Comparison of ENCODE assay signal across 17 mouse cellular contexts in genomic region chr15:18900776-18901175, GRCm38 (mm10).
"Had no signal": no experiment of that assay in that cellular context is flagged by ENCODE, and none has a peak within 500 bp of the region (broad histone marks: within the 10 kb centered on the region; RNA-seq: fewer than 3 reads in every experiment).

No protein-coding gene starts in this region.

- H3K27ac ChIP-seq: lung, embryonic 15.5 days; macrophage; midbrain, embryonic 13.5 days; midbrain, embryonic 15.5 days; neural tube, embryonic 12.5 days; stomach, embryonic 15.5 days; stomach, postnatal 0 days had no signal

- DNase-seq: lung, adult 2 months; lung, postnatal 14 days; lung, postnatal 36 days; right cerebral cortex, postnatal 14 days; thymus, adult 2 months; thymus, postnatal 25 days; thymus, postnatal 4 days had no signal

- H3K9me3 ChIP-seq: lung, embryonic 15.5 days; megakaryocyte, embryonic 14.5 days; midbrain, embryonic 13.5 days; midbrain, embryonic 15.5 days; neural tube, embryonic 12.5 days; stomach, embryonic 15.5 days had no signal

- H3K4me1 ChIP-seq: lung, embryonic 15.5 days; megakaryocyte, embryonic 14.5 days; midbrain, embryonic 13.5 days; midbrain, embryonic 15.5 days; neural tube, embryonic 12.5 days; stomach, embryonic 15.5 days had no signal

- H3K4me3 ChIP-seq: lung, embryonic 15.5 days; megakaryocyte, embryonic 14.5 days; midbrain, embryonic 13.5 days; midbrain, embryonic 15.5 days; neural tube, embryonic 12.5 days; stomach, embryonic 15.5 days had no signal

- H3K4me2 ChIP-seq: lung, embryonic 15.5 days; midbrain, embryonic 11.5 days; midbrain, embryonic 13.5 days; midbrain, embryonic 15.5 days; neural tube, embryonic 12.5 days; stomach, embryonic 15.5 days had no signal

- ATAC-seq: lung, postnatal 0 days; midbrain, embryonic 13.5 days; midbrain, embryonic 15.5 days had no signal

- H3K9ac ChIP-seq: lung, embryonic 15.5 days; midbrain, embryonic 13.5 days; midbrain, embryonic 15.5 days; neural tube, embryonic 12.5 days; stomach, embryonic 15.5 days had no signal

- H3K27me3 ChIP-seq: lung, embryonic 15.5 days; megakaryocyte, embryonic 14.5 days; midbrain, embryonic 13.5 days; midbrain, embryonic 15.5 days; neural tube, embryonic 12.5 days; stomach, embryonic 15.5 days had no signal

- H3K36me3 ChIP-seq: lung, embryonic 15.5 days; midbrain, embryonic 13.5 days; midbrain, embryonic 15.5 days; neural tube, embryonic 12.5 days; stomach, embryonic 15.5 days had no signal
